Mouse (Mus musculus) ZHBTc4 (cell line): Measurements from ENCODE around the gene Cacnb4.

Experiments
- DNase-seq: peaks from one replicate; pipeline ENCODE4 v3.0.0-alpha.2; 2011; ENCODE audit warnings: low read depth, low spot score

Cacnb4 gene

DNA sequence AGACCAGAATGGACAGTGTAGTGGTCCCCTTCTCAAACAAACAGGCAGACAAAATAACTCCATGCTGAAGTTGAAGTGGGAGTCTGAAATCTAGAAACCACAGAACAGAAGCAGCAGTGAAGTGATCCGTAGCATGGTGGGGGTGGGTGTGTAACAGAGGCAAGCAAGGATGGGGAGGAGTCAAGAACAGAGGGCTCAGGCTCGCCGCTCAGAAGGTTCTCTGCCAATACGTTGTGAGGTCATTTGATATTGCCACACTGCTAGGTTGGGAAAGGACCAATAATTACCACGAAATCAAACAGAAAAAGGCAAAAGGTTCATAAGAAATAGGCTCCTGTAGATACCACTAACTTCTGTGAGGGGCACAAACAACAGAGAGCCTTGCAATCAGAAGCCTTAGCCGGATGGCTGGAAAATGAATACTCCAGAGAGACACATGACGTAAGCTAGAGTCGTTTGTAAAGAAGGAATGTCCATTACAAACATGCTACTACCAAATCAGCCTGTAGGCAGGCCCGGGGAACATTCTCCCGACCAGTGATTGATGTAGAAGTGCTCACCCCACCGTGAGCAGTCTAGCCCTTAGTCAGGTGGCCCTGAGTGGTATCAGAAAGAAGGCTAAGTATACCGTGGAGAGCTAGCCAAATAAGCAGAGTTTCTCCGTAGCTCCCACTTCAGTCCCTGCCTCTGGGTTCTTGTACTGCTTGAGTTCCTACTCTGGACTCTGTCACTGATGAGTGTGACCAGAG lies 199.7 kb downstream of the Cacnb4 start:
- DNase-seq = no peak

DNA sequence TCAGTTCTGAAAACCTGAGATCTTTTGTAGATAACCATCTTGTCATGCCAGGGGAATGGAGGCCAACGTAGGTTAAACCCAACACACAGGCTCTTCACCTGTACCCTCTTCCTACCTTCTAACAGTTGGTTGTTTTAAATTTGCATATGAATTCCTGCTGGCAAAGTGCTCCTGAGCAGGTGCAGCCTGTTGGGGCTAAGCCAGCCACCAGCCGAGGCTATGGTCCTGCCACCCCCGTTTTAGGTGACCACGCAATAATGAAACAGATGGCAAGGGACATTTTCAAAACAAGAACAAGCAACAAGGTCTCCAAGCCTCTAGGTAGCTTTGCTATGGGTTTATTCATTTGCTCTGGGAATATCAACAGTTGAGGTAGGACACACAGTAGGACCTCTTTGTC lies 200.8 kb downstream of the Cacnb4 start:
- DNase-seq = no peak

DNA sequence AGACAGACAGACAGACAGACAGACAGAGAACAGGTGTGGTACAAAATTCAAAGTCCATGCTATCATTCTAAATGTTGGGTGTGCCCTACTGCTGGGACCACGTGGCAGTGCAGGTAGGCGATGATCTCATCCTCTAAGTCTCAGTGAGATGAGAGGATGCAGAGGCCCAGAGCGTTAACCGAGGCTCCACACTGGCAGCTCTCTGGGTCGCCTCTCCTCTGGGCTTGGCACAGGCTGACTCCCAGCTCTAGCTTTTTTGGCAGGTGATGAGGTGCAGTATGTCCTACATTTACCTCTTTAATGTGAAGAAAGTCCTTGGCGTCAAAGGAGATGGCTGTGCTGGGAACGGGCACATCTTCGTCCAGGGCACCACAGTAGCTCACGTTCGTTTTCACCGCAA lies 202.1 kb downstream of the Cacnb4 start:
- DNase-seq = no peak

DNA sequence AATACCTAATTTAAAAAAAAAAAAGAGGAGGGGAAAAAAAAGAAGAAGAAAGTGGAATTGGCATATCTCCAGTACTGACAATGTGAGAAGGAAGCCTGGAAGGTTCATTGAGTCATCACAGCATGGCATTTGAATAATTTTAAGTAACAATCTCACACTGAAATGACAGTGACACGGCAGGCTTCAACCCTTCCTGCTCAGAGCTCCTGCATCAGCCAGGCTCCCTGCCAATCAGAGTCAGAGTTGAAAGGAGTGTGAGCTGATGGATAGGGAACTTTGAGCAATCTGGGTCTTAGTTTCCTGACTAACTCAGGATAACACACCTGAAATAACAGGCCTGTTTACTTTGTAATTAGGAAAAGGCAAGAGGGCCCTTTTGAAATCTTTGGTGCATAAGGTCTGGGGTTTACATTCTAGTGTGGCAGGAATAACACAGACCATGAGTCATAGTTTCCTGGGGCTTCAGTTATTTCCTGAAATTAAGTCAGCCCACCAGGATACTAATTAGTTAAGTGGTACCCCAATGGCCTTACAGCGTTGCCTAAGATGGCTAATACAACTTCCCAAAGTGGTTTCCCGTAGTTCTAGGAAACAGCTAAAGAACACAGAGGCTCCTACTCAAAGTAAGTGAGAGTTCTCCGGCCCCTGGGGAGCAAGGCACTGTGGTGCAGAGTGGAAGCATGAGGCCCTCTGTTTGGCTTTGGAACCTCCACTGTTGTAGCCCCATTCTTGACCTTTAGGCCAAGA lies 204.9 kb downstream of the Cacnb4 start:
- no peak for DNase-seq

DNA sequence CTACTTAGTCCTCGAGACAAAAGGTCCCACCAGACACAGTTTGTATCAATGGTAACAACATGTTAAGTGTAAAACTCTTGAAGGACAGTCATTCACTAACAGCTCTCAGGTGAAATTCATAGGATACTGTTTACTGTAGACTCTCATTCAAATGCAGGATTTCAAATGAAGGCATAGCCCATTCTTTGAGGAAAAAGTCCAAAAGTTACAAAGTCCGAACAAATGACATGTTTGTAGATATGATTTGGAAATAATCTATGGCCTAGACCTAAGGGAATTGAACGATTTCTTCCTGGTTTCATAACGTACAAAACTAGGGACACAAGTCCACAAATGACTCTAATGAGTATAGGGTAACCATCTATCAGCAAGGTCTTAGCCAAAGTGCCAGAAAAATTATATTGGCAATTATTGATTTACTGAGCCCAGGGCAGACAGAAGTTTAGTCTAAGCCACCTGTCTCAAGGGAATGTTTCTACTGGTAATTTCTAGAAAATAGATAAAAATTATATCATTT lies 206.5 kb downstream of the Cacnb4 start:
- no peak for DNase-seq

DNA sequence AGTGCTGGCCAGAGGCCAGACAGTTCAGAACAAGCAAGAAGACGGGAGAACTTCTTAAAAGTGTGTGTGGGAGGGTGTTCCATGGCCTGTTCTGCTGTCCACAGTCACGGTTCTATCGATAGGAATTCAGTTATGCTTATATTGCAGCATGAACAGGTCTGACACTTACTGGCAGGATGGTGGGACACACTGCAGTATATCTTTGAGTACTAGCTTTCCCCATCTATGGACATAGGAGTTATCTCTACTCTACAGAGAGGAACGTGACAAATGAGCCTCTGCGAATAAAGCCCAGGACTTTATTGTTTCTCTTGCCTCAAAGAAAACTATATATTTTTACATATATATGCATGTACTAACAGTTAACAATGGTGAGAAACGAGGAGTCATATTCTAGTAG lies 209.0 kb downstream of the Cacnb4 start:
- DNase-seq = no peak

DNA sequence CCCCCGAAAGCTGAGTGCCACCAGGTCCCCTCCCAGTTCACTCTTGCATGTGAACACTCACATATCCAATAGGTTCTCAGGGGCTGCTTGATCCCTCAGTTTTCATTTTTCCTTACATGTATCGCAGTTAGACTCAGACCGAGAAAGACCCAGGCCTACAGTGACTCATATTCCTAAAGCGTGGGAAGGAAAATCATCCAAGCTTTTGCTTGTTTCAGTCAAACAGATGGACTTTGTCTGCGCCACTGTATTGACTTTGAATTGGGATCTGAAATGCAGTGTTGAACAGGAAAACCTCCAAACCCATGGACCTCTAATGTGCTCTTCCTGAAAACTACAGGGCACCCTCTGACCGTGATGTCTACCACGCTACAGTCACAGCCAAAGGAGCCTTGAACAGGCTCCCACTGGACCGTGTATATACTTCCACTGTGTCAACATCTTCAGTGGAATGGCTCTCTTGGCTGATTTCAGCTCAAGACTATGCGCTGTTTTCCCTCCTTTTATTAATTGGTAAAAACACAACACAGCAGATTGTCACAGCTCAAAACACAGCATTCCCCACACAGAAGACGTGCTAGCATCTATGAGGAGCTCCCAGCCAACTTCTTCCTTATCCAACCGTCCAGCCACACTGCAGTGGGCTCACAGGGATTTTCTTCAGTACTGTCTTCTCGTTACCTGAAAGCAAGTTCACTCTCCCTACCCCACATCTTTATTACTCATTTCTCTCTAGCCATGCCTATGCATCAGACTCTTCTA lies 215.2 kb downstream of the Cacnb4 start:
- DNase-seq = no peak

DNA sequence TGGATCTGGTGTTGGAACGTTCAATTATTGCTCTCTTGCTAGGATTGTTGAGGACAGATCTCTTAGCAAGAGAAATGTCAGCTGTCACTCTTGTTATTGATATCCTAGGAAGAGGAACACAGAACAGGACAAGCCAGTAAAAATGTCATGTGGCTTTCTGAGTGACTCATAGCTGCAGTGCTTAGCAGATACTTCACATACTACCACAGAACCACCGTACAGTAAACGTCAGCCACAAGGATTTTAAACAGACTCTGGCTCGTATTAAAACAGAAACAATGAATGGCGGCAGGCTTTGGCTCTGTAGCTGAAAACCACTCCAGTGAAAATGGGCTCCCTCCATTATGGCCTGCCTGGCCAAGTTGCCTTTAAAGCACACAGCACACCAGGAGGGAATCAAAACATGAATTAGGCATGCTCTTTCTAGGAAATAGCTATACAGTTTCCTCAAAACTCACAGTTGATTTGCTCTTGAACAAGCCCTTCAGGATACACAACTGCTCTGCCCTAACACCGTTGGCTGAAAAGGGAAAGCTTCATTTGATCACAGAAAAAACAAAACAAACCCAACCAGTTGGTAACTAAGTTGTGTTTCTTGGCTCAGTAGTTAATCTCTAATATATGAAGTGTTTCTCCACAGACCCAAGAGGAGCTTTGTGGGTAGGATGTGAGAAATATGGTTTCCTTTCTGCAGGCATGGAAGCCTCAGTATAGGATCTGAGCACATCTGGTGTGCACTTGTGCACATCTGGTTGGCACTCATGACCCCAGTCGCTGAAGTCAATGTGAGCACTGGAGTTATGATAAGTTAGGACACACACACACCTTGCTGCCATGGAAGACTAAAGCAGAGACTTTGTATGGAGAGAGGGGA lies 220.8 kb downstream of the Cacnb4 start:
- no peak for DNase-seq

DNA sequence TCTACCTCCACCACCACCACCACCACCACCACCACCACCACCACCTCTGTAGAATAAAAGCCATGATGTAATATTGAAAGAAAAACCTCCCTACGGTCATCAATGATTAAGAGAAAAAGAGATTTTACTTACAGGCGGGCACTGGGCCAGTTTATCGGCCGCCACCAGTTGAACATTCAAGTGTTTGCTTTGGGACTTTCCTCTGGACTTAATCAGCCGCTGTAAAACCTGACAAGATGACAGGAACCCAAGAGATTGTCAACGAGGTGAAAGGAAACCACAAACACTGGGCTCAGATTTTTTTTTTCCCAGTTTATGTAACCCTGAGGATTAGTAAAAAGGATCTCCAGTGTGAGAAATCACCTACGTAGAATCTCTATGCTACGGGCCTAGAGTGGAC lies 226.8 kb downstream of the Cacnb4 start:
- no peak for DNase-seq

DNA sequence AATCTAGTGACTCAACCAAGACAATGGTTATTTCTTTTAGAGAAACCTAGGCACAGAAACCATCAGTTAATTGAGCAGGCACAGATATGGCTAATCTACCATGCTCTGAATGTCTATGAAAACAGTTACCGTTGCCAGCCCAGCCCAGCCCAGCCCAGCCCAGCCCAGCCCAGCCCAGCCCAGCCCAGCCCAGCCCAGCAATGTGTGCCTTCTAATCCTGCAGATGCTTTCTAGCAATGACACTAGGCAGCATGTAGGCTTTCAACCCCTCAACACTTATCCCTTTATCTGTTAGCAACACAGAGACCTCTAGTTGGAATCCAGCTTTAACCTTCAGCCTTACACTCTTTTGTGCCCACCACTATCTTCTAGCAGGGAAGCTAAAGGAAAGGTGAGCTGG lies 227.7 kb downstream of the Cacnb4 start:
- DNase-seq = no peak

DNA sequence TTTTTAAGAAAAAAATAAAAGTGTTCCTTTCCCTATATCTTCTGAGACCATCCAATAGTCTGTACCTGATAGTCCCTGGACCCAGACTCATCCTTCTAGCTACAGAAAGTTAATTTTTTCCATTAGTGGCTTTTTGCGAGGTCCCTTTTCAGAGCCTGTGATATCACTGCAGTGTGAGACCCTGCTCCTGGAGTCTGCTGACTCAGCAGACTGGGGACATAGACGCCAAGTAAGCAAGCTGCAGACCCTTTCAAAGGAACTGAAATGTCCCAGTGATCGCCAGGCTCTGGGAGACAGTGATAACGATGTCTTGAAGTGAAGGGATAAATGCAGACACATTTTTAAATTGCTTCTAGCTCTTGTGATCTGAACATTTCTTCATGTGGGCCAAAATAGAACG lies 230.0 kb downstream of the Cacnb4 start:
- DNase-seq = no peak

DNA sequence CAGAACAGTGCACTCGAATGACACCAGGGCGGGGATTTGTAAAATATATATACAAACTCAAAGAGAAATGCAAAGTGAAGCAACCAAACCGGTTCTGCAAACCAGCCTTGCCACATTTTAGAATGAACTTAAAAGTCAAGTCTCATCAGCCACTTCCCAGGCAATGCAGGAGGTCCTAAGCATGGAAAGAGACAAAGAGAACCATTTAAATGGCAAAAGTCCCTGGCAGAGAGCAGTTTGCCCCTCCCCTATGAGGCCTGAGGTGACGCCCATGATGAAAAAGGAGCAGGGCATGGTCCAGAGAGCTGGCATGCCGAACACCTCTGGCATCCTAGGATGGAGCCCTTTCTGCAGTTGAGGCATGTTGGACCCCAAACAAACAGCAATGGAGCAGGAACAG lies 234.5 kb downstream of the Cacnb4 start:
- no peak for DNase-seq

DNA sequence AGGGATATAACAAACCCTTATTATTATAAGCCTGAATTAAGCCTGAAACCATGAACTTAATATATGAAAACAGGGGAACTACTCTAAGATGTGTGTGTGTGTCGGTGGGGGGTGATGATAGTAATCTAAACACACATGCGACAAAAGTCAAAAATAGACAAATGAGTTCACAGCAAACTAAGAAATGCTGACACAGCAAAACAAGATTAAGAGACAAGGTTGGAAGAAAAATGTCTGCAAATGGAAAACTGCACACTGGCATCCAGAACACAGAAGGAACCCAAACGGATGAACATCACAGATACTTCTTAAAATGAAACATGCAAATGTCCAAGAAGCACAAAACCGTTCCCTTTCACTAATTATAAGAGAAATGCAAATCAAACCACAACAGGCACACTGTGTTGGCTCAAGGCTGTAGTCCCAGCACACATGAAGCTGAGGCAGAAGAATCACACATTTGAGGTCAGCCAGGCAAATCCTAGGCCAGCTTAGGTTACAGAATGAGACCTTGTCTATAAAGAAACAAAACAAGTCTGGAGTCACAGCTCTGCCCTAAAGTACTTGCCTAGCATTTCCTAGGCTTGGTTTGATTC lies 236.1 kb downstream of the Cacnb4 start:
- DNase-seq = no peak

DNA sequence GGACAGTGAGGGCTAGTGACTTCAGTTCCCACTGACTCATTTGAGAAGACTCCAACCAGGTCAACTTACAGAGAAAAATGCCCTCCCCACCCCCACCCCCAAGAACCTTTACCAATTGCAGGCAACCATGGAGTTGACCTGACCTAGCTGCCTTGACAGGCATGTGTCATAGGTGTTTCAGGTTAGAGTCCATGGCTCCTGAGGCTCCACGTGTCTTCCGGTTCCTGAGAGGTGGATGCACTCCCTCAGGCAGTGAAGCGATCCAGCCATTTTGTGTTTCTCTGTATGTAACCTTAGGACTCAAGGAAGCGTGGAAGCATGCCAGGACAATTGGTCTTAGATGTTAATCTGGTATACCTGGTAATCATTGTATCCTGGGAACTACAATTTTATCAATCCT lies 238.2 kb downstream of the Cacnb4 start:
- no peak for DNase-seq

DNA sequence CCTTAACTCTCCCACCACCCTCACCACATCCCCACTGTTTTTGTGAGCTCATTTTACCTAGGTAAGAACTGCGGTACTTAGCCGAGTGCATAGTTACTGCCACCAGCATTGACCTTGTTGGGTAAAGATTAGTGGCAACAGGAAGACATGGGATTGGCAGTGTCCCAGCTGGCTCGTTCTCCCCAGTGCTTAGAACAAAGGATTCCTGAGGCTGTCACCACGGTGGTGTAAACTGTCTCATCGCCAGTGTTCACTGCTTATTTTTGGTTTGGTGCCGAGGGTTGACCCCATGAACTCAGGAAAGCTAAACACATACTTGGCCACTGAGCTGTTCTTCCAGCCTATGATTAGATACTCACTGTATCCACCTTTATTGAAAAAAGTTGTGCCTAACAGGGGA lies 238.6 kb downstream of the Cacnb4 start:
- no peak for DNase-seq

DNA sequence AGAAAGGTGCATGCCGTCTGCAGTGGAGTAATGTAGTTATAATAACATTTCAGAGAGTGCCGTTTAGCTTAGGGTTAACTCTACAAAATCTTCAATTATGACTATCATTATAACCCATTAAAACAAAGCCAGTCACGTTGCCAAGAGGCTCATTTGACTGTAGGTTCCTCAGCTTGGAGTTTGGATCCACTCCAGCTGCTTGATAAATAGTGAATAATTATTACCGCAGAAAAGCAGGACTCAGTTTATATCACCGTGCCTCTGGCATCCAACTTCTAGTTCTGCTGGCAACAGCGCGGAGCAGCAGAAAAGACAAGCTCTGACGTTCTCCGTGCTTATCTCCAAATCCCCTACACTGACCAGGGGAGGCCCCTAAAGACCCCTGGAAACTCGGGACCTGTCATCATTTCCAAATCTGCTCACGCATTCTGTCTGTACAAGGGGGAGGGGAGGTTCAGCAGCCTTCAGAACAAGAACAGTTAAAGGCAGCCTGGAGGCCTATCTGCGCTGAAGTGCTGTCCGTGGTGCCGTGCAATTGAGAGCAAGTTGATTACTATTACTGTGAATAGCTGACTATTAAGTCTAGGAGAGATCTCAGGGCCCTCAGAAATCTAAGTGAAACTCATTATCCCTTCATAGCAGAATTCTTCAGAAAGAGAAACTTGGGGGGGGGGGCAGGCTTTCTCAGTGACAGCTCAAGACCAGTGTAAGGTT lies 240.6 kb downstream of the Cacnb4 start:
- no peak for DNase-seq

DNA sequence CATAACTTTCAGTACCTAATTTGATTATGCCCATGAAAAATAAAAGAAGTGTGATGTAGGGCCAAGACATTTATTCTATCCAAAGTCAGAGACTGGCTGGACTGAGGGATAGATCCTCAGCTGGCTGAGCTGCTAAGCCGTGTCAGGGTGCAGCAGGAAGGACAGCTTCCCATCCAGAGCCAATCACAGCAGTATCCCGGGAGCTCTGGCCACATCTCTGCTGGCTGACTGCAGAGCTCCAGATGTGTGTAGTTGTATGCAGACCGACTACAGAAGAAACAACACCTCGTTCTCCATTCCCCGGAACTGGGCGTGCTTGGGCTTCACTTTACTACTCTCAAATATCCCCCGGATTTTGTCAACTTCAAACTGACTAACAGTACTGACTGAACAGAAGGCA lies 243.3 kb downstream of the Cacnb4 start:
- DNase-seq = no peak

DNA sequence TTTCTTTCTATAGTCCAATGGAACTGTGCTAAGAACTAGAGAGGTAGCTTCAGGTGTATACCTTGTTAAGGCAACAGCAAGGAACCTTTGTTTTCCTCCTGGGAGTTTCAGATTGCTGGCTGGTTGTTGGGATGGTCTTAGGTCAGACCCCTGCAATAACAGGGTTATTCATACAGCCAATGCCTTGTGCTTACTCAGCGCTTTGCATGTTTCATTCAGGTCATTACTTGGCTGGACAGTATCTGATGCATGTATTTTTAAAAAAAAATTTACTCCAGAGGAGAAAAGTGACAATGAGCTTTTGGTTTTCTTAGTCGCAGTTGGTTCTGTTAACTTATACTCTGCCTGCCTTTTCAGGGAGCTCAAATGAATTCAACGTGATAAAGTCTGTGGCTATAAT lies 249.2 kb downstream of the Cacnb4 start:
- no peak for DNase-seq

DNA sequence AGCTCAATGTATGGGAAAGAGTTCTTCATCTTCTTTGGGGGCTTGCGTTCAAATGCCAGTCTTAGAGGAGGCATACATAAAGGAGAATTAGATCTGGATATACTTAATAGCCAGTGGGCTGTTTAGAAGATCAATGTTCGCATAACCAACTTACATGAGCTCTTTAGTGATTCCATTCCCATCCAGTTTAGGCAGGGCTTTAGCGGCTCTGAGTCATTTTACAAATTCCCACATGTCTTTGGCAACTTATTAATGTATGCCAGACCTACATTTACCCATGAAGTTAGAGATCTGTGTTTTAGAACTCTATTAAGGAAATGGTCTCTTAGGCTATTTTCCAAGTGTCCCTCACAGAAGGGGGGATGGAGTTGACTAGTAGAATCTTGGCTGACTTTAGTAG lies 250.6 kb downstream of the Cacnb4 start:
- DNase-seq = no peak

DNA sequence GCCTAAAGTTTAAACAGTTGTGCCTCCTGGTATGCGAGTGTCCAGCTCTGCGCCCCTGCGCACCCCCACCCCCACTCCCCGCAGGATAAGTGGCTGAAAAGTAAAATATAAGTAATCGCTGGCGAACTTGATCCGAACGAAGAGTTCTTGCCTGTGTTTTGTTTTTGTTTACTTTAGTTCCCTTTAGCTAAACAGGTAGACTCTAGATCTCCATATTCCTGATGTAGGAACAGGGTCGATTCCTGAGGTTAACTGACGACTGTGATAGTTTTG lies 251.2 kb downstream of the Cacnb4 start:
- DNase-seq = no peak
